Mouse (Mus musculus) G1E (cell line): ENCODE results near the gene Necab2.

ENCODE experiments used
- CTCF ChIP-seq: IDR thresholded peaks from 2 replicates; pipeline ENCODE4 v1.5.1; 2012; ENCODE audit warnings: low read depth, low read length, inconsistent platforms, mixed read lengths
- GATA1 ChIP-seq: IDR thresholded peaks from 2 replicates; pipeline ENCODE4 v1.6.1; 2012; ENCODE audit warnings: borderline replicate concordance, low read length, inconsistent platforms, mixed read lengths

DNA sequence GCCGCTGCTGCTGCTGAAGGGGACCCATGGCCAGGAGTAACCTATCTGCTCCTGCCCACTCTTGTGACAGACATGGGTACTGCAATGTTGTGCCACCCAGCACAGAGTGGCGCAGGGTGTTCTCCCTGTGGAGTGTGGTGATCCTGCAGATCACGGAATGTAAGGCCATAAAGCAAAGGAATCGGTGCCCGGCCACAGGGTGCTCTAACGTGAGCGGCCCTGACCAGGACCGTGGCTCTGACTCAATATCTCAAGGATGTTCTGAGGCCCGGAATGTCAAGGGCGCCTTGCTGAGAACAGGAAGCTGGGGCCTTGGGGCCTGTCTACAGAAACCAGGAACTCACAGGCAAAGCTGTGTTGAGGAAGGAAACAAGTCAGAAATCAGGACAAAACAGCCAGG lies 21.0 kb upstream of the Necab2 start:
- TF ChIP-seq CTCF (no peak), GATA1 (no peak)
